Mouse (Mus musculus) heart, embryonic 12.5 days (tissue): ENCODE measurements around the gene Cab39. TPM values are rescaled to one million over a fixed set of nuclear protein-coding genes. Genes with fewer than 3 reads are reported as not detected.

Experiments
- ATAC-seq: fragments of 200-750 bp; cut with Nextera tagmentation; 2 replicates; pipeline ENCODE4 v1.8.0; 2017; ENCODE audit warnings: moderate TSS enrichment, moderate library complexity; ENCODE audit not compliant: insufficient number of reproducible peaks, low FRiP score
- H3K27ac ChIP-seq: fragments of 300-500 bp; sonication (generic); 2 replicates; pipeline ENCODE4 v1.5.1; 2016; ENCODE audit warnings: mild to moderate bottlenecking, moderate library complexity; ENCODE audit not compliant: poor library complexity, severe bottlenecking
- H3K27me3 ChIP-seq: fragments of 300-500 bp; sonication (generic); replicated peaks from 2 replicates; pipeline ENCODE4 v1.6.1; 2016; ENCODE audit warnings: mild to moderate bottlenecking, moderate library complexity
- H3K36me3 ChIP-seq: fragments of 300-500 bp; sonication (generic); 2 replicates; pipeline ENCODE4 v1.6.1; 2016; ENCODE audit warnings: mild to moderate bottlenecking, moderate library complexity
- H3K4me1 ChIP-seq: fragments of 300-500 bp; sonication (generic); replicated peaks from 2 replicates; pipeline ENCODE4 v1.6.1; 2016; ENCODE audit warnings: mild to moderate bottlenecking
- H3K4me2 ChIP-seq: fragments of 300-500 bp; sonication (generic); 2 replicates; pipeline ENCODE4 v1.6.1; 2016; ENCODE audit warnings: mild to moderate bottlenecking, moderate library complexity
- H3K4me3 ChIP-seq: fragments of 300-500 bp; sonication (generic); 2 replicates; pipeline ENCODE4 v1.5.1; 2016; ENCODE audit warnings: mild to moderate bottlenecking
- H3K9ac ChIP-seq: fragments of 300-500 bp; sonication (generic); 2 replicates; pipeline ENCODE4 v1.6.1; 2016; ENCODE audit warnings: mild to moderate bottlenecking, moderate library complexity
- H3K9me3 ChIP-seq: fragments of 300-500 bp; sonication (generic); replicated peaks from 2 replicates; pipeline ENCODE4 v1.6.1; 2016; ENCODE audit warnings: mild to moderate bottlenecking, moderate library complexity
- WGBS: fragments of 180-500 bp; shearing (Covaris S2); methylation state at CpG from one replicate; pipeline ENCODE4 v1.1.7; 2016; 5-methylcytosine and 5-hydroxymethylcytosine counted together
- polyA plus RNA-seq: library from polyadenylated mRNA; unstranded; fragments of >200 nt; fragmentation: Nextera tagmentation; extraction: Ambion mirVana; gene quantifications from 2 replicates; pipeline ENCODE4 v1.2.1, GENCODE M21; 2016

Cab39 gene
- polyA plus RNA-seq = 39.8 and 41.2 TPM in 2 replicates

GRCm38 (mm10) chr1:85793208-85794105 is at the start of gene Cab39:
TSS of gene Cab39 (plus strand) at chr1:85793441.
- ATAC-seq = peak; percentile 92
- Histone ChIP-seq H3K27ac (peak within 1 kb of the TSS; percentile 93), H3K9ac (peak within 1 kb of the TSS; percentile 98), H3K9me3 (no peaks in the 10 kb centered on the region), H3K4me2 (peak within 1 kb of the TSS; percentile 76), H3K4me1 (peaks cover 10% of the 10 kb centered on the region), H3K27me3 (no peaks in the 10 kb centered on the region), H3K4me3 (peak within 1 kb of the TSS; percentile 98), H3K36me3 (peaks cover 3% of the 10 kb centered on the region)
- under 1% methylated on average over 118 of the region's 118 CpGs for WGBS

- Histone ChIP-seq H3K9me3 (no peaks in the 10 kb centered on the region), H3K4me1 (no peaks in the 10 kb centered on the region), H3K4me3 (no peak overlapping the region), H3K9ac (no peak overlapping the region), H3K4me2 (no peak overlapping the region), H3K36me3 (no peaks in the 10 kb centered on the region), H3K27ac (no peak overlapping the region), H3K27me3 (no peaks in the 10 kb centered on the region)
- ATAC-seq = no peak
- WGBS = 69% methylated on average over 3 of the region's 3 CpGs
Measured at GRCm38 (mm10) chr1:85744539-85744938, 48.7 kb upstream of the Cab39 start.

GRCm38 (mm10) chr1:85746511-85746910 is 46.7 kb upstream of the Cab39 start:
- Histone ChIP-seq H3K4me3 (no peak overlapping the region), H3K4me1 (peaks cover 10% of the 10 kb centered on the region), H3K27me3 (no peaks in the 10 kb centered on the region), H3K36me3 (no peaks in the 10 kb centered on the region), H3K27ac (no peak overlapping the region), H3K9me3 (no peaks in the 10 kb centered on the region), H3K9ac (no peak overlapping the region), H3K4me2 (no peak overlapping the region)
- no peak for ATAC-seq
- 85% methylated on average over 5 of the region's 5 CpGs for WGBS

- WGBS = 97% methylated on average over 2 of the region's 2 CpGs
- Histone ChIP-seq H3K27ac (no peak overlapping the region), H3K36me3 (no peaks in the 10 kb centered on the region), H3K4me3 (no peak overlapping the region), H3K9ac (no peak overlapping the region), H3K4me1 (peaks cover 18% of the 10 kb centered on the region), H3K4me2 (no peak overlapping the region), H3K27me3 (no peaks in the 10 kb centered on the region), H3K9me3 (no peaks in the 10 kb centered on the region)
- ATAC-seq = no peak
Measured at GRCm38 (mm10) chr1:85749829-85750228, 43.4 kb upstream of the Cab39 start.

- Histone ChIP-seq H3K9me3 (no peaks in the 10 kb centered on the region), H3K27me3 (no peaks in the 10 kb centered on the region), H3K4me3 (no peak overlapping the region), H3K9ac (no peak overlapping the region), H3K27ac (no peak overlapping the region), H3K4me1 (peaks cover 18% of the 10 kb centered on the region), H3K4me2 (no peak overlapping the region), H3K36me3 (no peaks in the 10 kb centered on the region)
- 72% methylated on average over 4 of the region's 4 CpGs for WGBS
- ATAC-seq = no peak
Measured at GRCm38 (mm10) chr1:85750650-85751049, 42.6 kb upstream of the Cab39 start.

- peak; percentile 70; the same call in 1 of the 2 replicates for ATAC-seq
- Histone ChIP-seq H3K9me3 (no peaks in the 10 kb centered on the region), H3K27ac (peak overlapping the region; percentile 8; the same call in 1 of the 2 replicates), H3K9ac (0 out of 2 replicates have a peak overlapping the region, but pooled peaks have one; percentile 2), H3K4me3 (no peak overlapping the region), H3K4me2 (no peak overlapping the region), H3K36me3 (no peaks in the 10 kb centered on the region), H3K27me3 (no peaks in the 10 kb centered on the region), H3K4me1 (peaks cover 18% of the 10 kb centered on the region)
- WGBS = 33% methylated on average over 6 of the region's 6 CpGs
Measured at GRCm38 (mm10) chr1:85751494-85751893, 41.7 kb upstream of the Cab39 start.

GRCm38 (mm10) chr1:85751932-85752680 is 41.1 kb upstream of the Cab39 start:
- Histone ChIP-seq H3K36me3 (no peaks in the 10 kb centered on the region), H3K27me3 (no peaks in the 10 kb centered on the region), H3K27ac (0 out of 2 replicates have a peak overlapping the region, but pooled peaks have one; percentile 8), H3K9ac (0 out of 2 replicates have a peak overlapping the region, but pooled peaks have one; percentile 2), H3K4me2 (no peak overlapping the region), H3K4me1 (peaks cover 18% of the 10 kb centered on the region), H3K4me3 (no peak overlapping the region), H3K9me3 (no peaks in the 10 kb centered on the region)
- ATAC-seq = no peak
- WGBS = 68% methylated on average over 11 of the region's 11 CpGs

- no peak overlapping the region for H3K4me3 ChIP-seq
- peak overlapping the region; percentile 53 for H3K4me2 ChIP-seq
- no peak overlapping the region for H3K9ac ChIP-seq
- no peaks in the 10 kb centered on the region for H3K9me3 ChIP-seq
- H3K36me3 ChIP-seq = no peaks in the 10 kb centered on the region
- H3K27ac ChIP-seq = no peak overlapping the region
- ATAC-seq = no peak
- H3K4me1 ChIP-seq = peaks cover 16% of the 10 kb centered on the region
- no peaks in the 10 kb centered on the region for H3K27me3 ChIP-seq
- WGBS = 61% methylated on average over 6 of the region's 6 CpGs
Measured at GRCm38 (mm10) chr1:85757531-85758230, 35.6 kb upstream of the Cab39 start.

GRCm38 (mm10) chr1:85758231-85758968 is 34.8 kb upstream of the Cab39 start:
- no peak for ATAC-seq
- Histone ChIP-seq H3K4me1 (peaks cover 16% of the 10 kb centered on the region), H3K4me3 (peak overlapping the region; percentile 18), H3K9me3 (no peaks in the 10 kb centered on the region), H3K4me2 (peak overlapping the region; percentile 53), H3K27ac (peak overlapping the region; percentile 45), H3K27me3 (no peaks in the 10 kb centered on the region), H3K9ac (0 out of 2 replicates have a peak overlapping the region, but pooled peaks have one; percentile 29), H3K36me3 (no peaks in the 10 kb centered on the region)
- 21% methylated on average over 14 of the region's 14 CpGs for WGBS

- peak overlapping the region; percentile 45; the same call in 1 of the 2 replicates for H3K27ac ChIP-seq
- ATAC-seq = no peak
- 0% methylated on average over 1 of the region's 1 CpGs for whole genome bisulfite sequencing
Measured at GRCm38 (mm10) chr1:85758969-85759293, 34.3 kb upstream of the Cab39 start.

More at GRCm38 (mm10) chr1:85758969-85759293, 34.3 kb upstream of the Cab39 start:
- H3K27me3 ChIP-seq = no peaks in the 10 kb centered on the region
- H3K4me2 ChIP-seq = peak overlapping the region; percentile 53
- H3K9ac ChIP-seq = 0 out of 2 replicates have a peak overlapping the region, but pooled peaks have one; percentile 29
- peak overlapping the region; percentile 18; the same call in 1 of the 2 replicates for H3K4me3 ChIP-seq
- no peaks in the 10 kb centered on the region for H3K9me3 ChIP-seq
- peaks cover 16% of the 10 kb centered on the region for H3K4me1 ChIP-seq
- no peaks in the 10 kb centered on the region for H3K36me3 ChIP-seq
